Mouse (Mus musculus) hindbrain, embryonic 16.5 days (tissue): ENCODE data around the gene Shroom3. TPM values are rescaled to one million over a fixed set of nuclear protein-coding genes. Genes with fewer than 3 reads are reported as not detected.

Experiments
- ATAC-seq: fragments of 200-750 bp; cut with Nextera tagmentation; 2 replicates; pipeline ENCODE4 v1.8.0; 2017; ENCODE audit warnings: moderate TSS enrichment, moderate library complexity
- H3K27ac ChIP-seq: fragments of 300-500 bp; sonication (generic); 2 replicates; pipeline ENCODE4 v1.5.1; 2014; ENCODE audit warnings: low read depth, mild to moderate bottlenecking, control low read depth, low read length, moderate library complexity
- H3K27me3 ChIP-seq: fragments of 300-500 bp; sonication (generic); replicated peaks from 2 replicates; pipeline ENCODE4 v1.6.1; 2014; ENCODE audit warnings: low read length; ENCODE audit not compliant: control insufficient read depth, insufficient read depth
- H3K36me3 ChIP-seq: fragments of 300-500 bp; sonication (generic); 2 replicates; pipeline ENCODE4 v1.6.1; 2014; ENCODE audit warnings: mild to moderate bottlenecking, low read length, moderate library complexity, mixed read lengths; ENCODE audit not compliant: control insufficient read depth, insufficient read depth
- H3K4me1 ChIP-seq: fragments of 300-500 bp; sonication (generic); 2 replicates; pipeline ENCODE4 v1.6.1; 2014; ENCODE audit warnings: low read depth, low read length; ENCODE audit not compliant: control insufficient read depth, insufficient read depth
- H3K4me2 ChIP-seq: fragments of 300-500 bp; sonication (generic); 2 replicates; pipeline ENCODE4 v1.6.1; 2014; ENCODE audit warnings: mild to moderate bottlenecking, low read length, control low read depth, moderate library complexity
- H3K4me3 ChIP-seq: fragments of 300-500 bp; sonication (generic); 2 replicates; pipeline ENCODE4 v1.5.1; 2014; ENCODE audit warnings: mild to moderate bottlenecking, low read length, control low read depth, moderate library complexity
- H3K9ac ChIP-seq: fragments of 300-500 bp; sonication (generic); 2 replicates; pipeline ENCODE4 v1.6.1; 2014; ENCODE audit warnings: low read depth, mild to moderate bottlenecking, control low read depth, low read length, moderate library complexity
- H3K9me3 ChIP-seq: fragments of 300-500 bp; sonication (generic); 2 replicates; pipeline ENCODE4 v1.6.1; 2014; ENCODE audit warnings: mild to moderate bottlenecking, low read length, moderate library complexity; ENCODE audit not compliant: control insufficient read depth
- WGBS: fragments of 180-500 bp; shearing (Covaris S2); extraction: QIAGEN DNeasy Blood & Tissue Kit; methylation state at CpG from one replicate; pipeline ENCODE4 v1.1.7; 2014; 5-methylcytosine and 5-hydroxymethylcytosine counted together
- polyA plus RNA-seq: library from polyadenylated mRNA; unstranded; fragments of >200 nt; fragmentation: Nextera tagmentation; extraction: Ambion mirVana; gene quantifications from 2 replicates; pipeline ENCODE4 v1.2.1, GENCODE M21; 2015

Shroom3 gene
- polyA plus RNA-seq, 1 experiment from 2014 or later, result 1.4 TPM

GRCm38 (mm10) chr5:92692206-92693007 is 9.2 kb downstream of the Shroom3 start:
- H3K36me3 ChIP-seq, result no peaks in the 10 kb centered on the region
- no peak overlapping the region for H3K4me3 ChIP-seq
- no peaks in the 10 kb centered on the region for H3K4me1 ChIP-seq
- 57% methylated on average over 16 of the region's 16 CpGs for WGBS
- H3K27me3 ChIP-seq, result no peaks in the 10 kb centered on the region
- H3K9me3 ChIP-seq, result no peaks in the 10 kb centered on the region
- H3K9ac ChIP-seq, result no peak overlapping the region
- peak; percentile 56; the same call in 1 of the 2 replicates for ATAC-seq
- no peak overlapping the region for H3K27ac ChIP-seq
- H3K4me2 ChIP-seq, result 0 out of 2 replicates have a peak overlapping the region, but pooled peaks have one; percentile 5

DNA sequence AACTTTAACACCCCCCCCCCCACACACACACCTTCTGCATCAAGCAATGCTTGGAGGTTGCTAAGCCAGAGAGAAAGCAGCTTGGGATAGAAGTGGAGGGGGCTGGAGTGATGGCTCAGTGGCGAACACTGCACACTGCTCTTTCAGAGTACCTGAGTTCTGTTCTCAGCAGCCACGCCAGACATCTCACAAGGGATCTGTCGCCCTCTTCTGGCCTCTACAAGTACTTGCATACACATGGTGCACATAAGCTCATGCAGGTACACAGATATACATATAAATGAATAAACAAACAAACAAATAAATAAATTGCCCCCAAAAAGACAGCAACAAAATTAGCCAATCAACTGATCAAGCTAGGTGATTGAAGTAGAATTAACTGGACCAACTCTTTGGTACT is 10.5 kb downstream of the Shroom3 start:
- no peaks in the 10 kb centered on the region for H3K27me3 ChIP-seq
- peaks cover 3% of the 10 kb centered on the region for H3K4me1 ChIP-seq
- WGBS, result 93% methylated on average over 3 of the region's 3 CpGs
- H3K36me3 ChIP-seq, result no peaks in the 10 kb centered on the region
- H3K9ac ChIP-seq, result no peak overlapping the region
- no peak overlapping the region for H3K4me3 ChIP-seq
- H3K4me2 ChIP-seq, result no peak overlapping the region
- H3K27ac ChIP-seq, result no peak overlapping the region
- ATAC-seq, result no peak
- no peaks in the 10 kb centered on the region for H3K9me3 ChIP-seq

- peak; percentile 55; the same call in 1 of the 2 replicates for ATAC-seq
- Histone ChIP-seq H3K27ac (no peak overlapping the region), H3K27me3 (no peaks in the 10 kb centered on the region), H3K9ac (no peak overlapping the region), H3K9me3 (no peaks in the 10 kb centered on the region), H3K4me2 (no peak overlapping the region), H3K36me3 (no peaks in the 10 kb centered on the region), H3K4me3 (no peak overlapping the region), H3K4me1 (peaks cover 7% of the 10 kb centered on the region)
- WGBS, result 50% methylated on average over 10 of the region's 10 CpGs
These were observed 11.2 kb downstream of the Shroom3 start for GRCm38 (mm10) chr5:92694316-92694995.

DNA sequence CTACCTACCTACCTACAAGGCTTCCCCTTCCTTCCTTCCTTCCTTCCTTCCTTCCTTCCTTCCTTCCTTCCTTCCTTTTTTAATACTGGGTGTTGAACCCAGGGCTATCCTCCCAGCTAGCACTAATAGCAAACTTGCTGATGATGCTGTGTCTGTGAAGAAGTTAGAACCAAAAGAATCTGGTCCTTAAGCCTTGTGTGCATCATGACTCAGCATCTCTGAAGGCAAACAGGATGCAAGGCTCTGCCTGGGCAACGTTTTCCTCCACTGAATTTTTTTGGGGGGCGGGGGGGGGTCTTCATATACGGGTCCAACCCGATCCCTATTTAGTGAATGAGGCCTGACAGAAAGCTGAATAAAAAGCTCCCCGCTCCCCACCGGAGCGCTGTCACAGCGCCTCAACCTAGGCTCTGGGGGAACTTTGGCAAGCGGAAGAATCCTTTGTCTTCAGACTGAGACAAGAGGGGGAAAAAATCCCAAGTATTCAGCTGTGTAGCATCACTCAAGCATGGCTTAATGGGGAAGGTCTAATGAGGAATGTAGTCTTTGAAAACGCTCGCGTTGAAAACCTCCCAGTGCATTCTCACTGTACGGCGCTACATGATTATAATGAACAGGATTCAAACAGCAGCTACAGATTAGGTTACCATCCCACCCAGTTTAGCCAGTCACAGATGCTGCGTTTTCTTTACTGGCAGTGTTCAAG is 15.0 kb downstream of the Shroom3 start:
- H3K4me2 ChIP-seq, result peak overlapping the region; percentile 58
- no peaks in the 10 kb centered on the region for H3K27me3 ChIP-seq
- H3K9me3 ChIP-seq, result no peaks in the 10 kb centered on the region
- H3K4me3 ChIP-seq, result peak overlapping the region; percentile 32
- peak; percentile 57 for ATAC-seq
- H3K36me3 ChIP-seq, result no peaks in the 10 kb centered on the region
- peak overlapping the region; percentile 59 for H3K27ac ChIP-seq
- peak overlapping the region; percentile 57 for H3K9ac ChIP-seq
- H3K4me1 ChIP-seq, result peaks cover 7% of the 10 kb centered on the region
- 1% methylated on average over 15 of the region's 15 CpGs for WGBS

DNA sequence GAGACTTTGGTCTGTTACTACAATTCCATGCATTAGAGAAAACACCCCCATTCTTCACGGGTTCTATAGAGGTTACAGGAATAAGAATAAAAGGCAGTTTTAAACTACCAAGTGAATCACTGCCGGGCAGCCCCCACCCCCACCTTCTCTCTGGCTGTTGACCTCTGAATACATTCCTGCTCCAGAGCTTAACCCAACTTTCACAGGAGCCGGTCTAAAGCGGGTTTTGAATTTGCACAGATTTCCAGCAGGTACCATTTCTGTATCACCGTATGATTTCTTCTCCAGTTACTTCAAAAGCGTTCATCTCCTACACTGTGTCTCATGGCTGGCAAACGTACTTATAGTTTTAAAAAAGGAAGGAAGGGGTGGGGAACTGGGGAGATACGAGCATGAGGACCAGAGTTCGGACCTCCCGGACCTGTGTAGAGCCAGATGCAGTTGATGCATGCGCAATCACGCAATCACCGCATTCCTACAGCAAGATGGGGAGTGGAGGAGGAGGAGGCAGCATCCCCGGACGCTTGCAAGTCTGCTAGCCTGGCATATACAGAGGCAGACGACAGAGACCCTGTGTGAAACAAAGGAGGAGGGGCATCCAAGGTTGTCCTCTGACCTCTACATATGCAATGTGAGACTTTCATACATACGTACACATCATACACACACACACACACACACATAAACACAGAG is 15.7 kb downstream of the Shroom3 start:
- Histone ChIP-seq H3K4me3 (peak overlapping the region; percentile 32), H3K9me3 (no peaks in the 10 kb centered on the region), H3K36me3 (no peaks in the 10 kb centered on the region), H3K27ac (peak overlapping the region; percentile 59), H3K4me2 (peak overlapping the region; percentile 58), H3K27me3 (no peaks in the 10 kb centered on the region), H3K9ac (peak overlapping the region; percentile 57), H3K4me1 (peaks cover 7% of the 10 kb centered on the region)
- 7% methylated on average over 17 of the region's 17 CpGs for WGBS
- ATAC-seq, result peak; percentile 73

- H3K4me1 ChIP-seq, result peaks cover 7% of the 10 kb centered on the region
- no peak for ATAC-seq
- H3K4me3 ChIP-seq, result no peak overlapping the region
These were observed 18.5 kb downstream of the Shroom3 start for GRCm38 (mm10) chr5:92701750-92702149.

DNA sequence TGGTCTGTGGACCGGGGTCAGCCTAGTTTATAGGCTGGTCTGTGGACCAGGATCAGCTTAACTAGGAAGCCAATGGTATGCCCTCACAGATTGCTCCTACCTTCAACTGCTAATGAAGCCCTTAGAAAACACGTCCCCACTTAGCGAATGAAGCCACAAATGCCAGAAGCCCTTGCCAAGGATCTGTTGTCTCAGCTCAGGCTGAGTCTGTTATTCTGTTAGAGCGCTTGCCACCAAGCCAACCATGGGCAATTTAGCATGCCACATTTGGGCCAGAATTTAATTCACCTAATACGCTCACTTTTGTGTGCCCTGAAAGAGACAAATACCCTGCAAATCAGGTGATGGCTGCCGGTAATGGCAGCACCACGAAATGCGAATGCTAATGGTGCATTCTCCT is 20.4 kb downstream of the Shroom3 start:
- H3K27me3 ChIP-seq, result no peaks in the 10 kb centered on the region
- no peak overlapping the region for H3K4me3 ChIP-seq
- H3K9ac ChIP-seq, result no peak overlapping the region
- no peak overlapping the region for H3K4me2 ChIP-seq
- ATAC-seq, result peak; percentile 48; the same call in 1 of the 2 replicates
- H3K27ac ChIP-seq, result no peak overlapping the region
- no peaks in the 10 kb centered on the region for H3K36me3 ChIP-seq
- H3K9me3 ChIP-seq, result no peaks in the 10 kb centered on the region
- H3K4me1 ChIP-seq, result peaks cover 4% of the 10 kb centered on the region
- 74% methylated on average over 8 of the region's 8 CpGs for WGBS

More at GRCm38 (mm10) chr5:92701750-92702149, 18.5 kb downstream of the Shroom3 start:
- WGBS, result 61% methylated on average over 11 of the region's 11 CpGs
- Histone ChIP-seq H3K9ac (no peak overlapping the region), H3K27me3 (no peaks in the 10 kb centered on the region), H3K27ac (no peak overlapping the region), H3K4me2 (no peak overlapping the region), H3K9me3 (no peaks in the 10 kb centered on the region), H3K36me3 (no peaks in the 10 kb centered on the region)

DNA sequence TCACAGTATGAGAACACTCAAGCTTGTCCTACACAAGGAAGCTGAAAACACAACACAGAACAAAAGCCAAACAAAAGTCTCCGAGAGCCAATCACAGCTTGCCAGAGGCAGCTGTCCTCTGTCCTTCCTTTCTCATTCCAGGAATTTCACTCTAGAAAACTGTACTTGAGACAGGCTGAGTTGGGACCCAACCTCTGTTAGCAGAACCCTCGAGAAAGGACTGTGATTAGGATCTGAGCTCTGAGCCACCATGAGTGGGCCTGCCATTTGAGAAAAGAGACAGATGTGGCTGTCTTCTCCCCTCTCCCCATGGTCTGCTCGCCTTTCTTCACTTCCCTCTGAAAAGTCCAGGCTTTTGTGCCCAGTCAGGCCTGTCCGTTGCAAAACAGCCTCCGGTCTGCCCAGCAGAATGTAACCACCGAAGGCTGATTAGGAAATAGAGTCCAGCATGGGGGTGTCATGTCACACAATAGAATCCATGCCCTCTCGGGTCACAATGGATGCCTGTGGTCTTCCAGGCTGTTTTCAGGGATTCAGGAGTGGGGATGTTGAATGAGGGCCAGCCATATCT is 24.8 kb downstream of the Shroom3 start:
- WGBS, result 12% methylated on average over 7 of the region's 7 CpGs
- no peaks in the 10 kb centered on the region for H3K9me3 ChIP-seq
- ATAC-seq, result no peak
- no peaks in the 10 kb centered on the region for H3K27me3 ChIP-seq
- H3K9ac ChIP-seq, result no peak overlapping the region
- H3K36me3 ChIP-seq, result no peaks in the 10 kb centered on the region
- no peaks in the 10 kb centered on the region for H3K4me1 ChIP-seq
- no peak overlapping the region for H3K4me2 ChIP-seq
- H3K4me3 ChIP-seq, result no peak overlapping the region
- no peak overlapping the region; the same call in 1 of the 2 replicates for H3K27ac ChIP-seq
